Mouse (Mus musculus): ENCODE measurements around the gene Btnl10. TPM values are rescaled to one million over a fixed set of nuclear protein-coding genes. Genes with fewer than 3 reads are reported as not detected.
A peak's percentile ranks its signal among the peaks of the same experiment; 100 is the strongest.

Gene Btnl10
- polyA plus RNA-seq, 1 experiment from 2014 or later: not detected

DNA sequence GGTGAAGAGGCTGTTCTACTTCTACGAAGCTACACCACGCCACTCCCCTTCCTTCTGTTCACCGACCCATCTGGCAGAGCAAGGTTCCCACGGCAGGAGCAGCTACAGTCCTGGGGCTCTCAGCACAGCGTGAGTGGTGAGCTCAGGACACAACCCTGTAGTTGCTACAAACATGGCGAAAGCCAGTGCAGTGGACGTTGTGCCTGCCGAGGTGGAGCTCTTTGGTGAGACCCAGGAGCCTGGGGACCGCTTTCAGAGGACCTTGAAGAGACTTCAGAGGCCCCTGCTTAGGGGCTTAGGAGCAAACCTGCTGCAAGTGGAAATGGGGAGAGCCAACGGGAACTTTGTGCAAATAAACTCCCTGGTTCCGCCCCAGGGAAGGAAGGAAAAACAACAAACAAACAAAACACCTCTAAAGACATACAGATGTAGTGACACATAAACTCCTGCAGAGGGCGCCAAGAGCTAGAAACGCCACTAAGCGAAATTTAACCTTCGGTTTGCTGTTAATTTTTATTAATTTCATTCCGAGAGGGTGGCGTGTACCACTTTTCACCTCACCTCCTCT, 3.2 kb upstream of the Btnl10 start:
- peaks cover 6% of the 10 kb centered on the region; the same call in 1 of the 2 replicates for H3K4me1 ChIP-seq
- 12% methylated on average over 17 of the region's 17 CpGs for WGBS
- H3K27me3 ChIP-seq: no peaks in the 10 kb centered on the region
- H3K9me3 ChIP-seq: no peaks in the 10 kb centered on the region
- no peaks in the 10 kb centered on the region for H3K36me3 ChIP-seq
- ATAC-seq (replicated peaks): 0 out of 2 replicates have a peak, but pooled peaks have one; percentile 16
- H3K4me2 ChIP-seq (replicated peaks): peak overlapping the region; percentile 52
- peak overlapping the region; percentile 30 for H3K4me3 ChIP-seq
- H3K9ac ChIP-seq (replicated peaks): peak overlapping the region; percentile 41
- no peak overlapping the region for H3K27ac ChIP-seq (replicated peaks)

DNA sequence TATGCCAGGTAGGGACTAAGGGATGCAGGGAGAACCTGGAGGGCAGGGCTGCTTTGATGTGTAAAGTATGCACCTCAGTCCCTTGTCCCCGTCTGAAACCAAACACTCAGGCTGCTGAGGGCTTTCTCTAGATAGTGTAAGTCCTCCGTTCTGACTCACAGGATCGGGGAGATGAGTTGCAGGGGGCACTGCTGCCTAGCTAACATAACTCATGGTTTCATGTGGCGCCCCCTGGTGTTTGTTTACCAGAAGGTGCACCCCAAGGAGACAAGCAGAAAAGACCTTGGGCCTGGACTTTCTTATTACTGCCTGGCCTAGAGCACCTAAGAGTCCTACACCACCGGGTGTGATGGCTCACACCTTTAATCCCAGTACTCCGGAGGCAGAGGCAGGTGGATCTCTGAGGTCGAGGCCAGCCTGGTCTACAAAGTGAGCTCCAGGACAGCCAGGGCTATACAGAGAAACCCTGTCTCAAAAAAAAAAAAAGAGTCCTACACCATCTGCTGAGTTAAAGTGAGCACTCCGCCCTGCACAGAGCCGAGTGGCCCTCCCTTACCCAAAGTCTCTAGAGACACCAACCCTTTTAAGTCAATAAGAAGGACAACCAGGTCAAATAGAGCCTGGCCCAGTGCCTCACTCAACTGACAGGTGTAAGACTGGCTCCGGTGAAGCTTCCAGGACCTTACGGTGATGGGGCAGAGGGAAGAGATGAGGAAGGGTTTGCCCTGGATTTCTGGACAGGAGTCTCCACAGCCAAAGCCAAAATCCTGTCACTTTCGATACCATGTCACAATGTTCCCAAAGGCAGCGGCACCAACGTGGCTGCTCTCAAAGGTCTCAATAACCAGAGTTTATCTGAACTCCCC, 596 bp upstream of the Btnl10 start:
- Histone ChIP-seq H3K36me3 (no peaks in the 10 kb centered on the region), H3K27ac (replicated peaks) (no peak overlapping the region), H3K9me3 (no peaks in the 10 kb centered on the region), H3K9ac (replicated peaks) (no peak overlapping the region), H3K27me3 (no peaks in the 10 kb centered on the region), H3K4me3 (no peak overlapping the region), H3K4me2 (replicated peaks) (no peak overlapping the region), H3K4me1 (peaks cover 6% of the 10 kb centered on the region; the same call in 1 of the 2 replicates)
- no peak for ATAC-seq (replicated peaks)
- 57% methylated on average over 14 of the region's 14 CpGs for WGBS

DNA sequence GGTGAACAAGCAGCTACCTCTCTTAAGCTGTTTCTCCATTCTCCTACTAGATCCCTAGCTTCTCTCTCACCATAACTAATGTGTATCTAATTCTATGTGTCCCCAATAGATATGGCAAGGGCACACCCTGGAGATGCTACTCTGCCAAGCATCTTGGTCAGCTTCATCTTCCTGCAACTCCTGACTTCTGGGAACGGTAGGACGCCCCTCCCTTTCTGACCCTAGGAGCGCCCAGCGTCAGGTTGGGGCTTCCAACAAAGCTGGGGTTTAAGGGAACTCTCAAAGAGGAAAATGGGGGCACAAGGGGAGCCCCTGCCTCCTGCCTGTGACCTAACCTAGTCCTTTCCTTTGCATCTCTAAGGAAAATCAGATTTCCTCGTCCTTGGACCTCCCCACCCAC, 1.1 kb downstream of the Btnl10 start:
- no peak overlapping the region for H3K9ac ChIP-seq (replicated peaks)
- peaks cover 6% of the 10 kb centered on the region; the same call in 1 of the 2 replicates for H3K4me1 ChIP-seq
- no peak overlapping the region for H3K4me2 ChIP-seq (replicated peaks)
- H3K9me3 ChIP-seq: no peaks in the 10 kb centered on the region
- H3K27me3 ChIP-seq: no peaks in the 10 kb centered on the region
- no peak for ATAC-seq (replicated peaks)
- H3K4me3 ChIP-seq: no peak overlapping the region
- H3K27ac ChIP-seq (replicated peaks): no peak overlapping the region
- 78% methylated on average over 5 of the region's 5 CpGs for WGBS
- H3K36me3 ChIP-seq: no peaks in the 10 kb centered on the region

DNA sequence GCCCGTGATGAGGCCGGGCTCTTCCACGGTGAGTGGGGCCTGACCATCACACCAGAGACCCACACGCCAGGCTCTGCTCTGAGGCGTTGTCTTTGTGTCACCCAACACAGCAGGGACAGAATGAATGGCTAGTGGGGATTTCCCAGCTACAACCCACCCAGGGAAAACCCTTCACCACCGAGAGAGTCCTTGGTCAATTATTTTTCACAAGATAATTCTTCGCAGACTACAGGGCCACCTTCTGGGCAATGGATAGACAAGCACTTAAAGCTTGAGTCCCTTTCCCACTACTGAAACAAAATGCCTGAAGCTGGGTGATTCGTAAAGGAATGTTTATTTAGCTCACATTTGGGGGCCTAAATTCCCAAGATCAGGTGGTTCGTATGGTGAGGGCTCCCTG, 4.7 kb downstream of the Btnl10 start:
- no peaks in the 10 kb centered on the region for H3K27me3 ChIP-seq
- no peak overlapping the region for H3K4me2 ChIP-seq (replicated peaks)
- H3K9ac ChIP-seq (replicated peaks): no peak overlapping the region
- H3K4me1 ChIP-seq: no peaks in the 10 kb centered on the region
- WGBS: 81% methylated on average over 9 of the region's 9 CpGs
- no peak overlapping the region for H3K4me3 ChIP-seq
- ATAC-seq (replicated peaks): no peak
- H3K27ac ChIP-seq (replicated peaks): no peak overlapping the region
- no peaks in the 10 kb centered on the region for H3K36me3 ChIP-seq
- no peaks in the 10 kb centered on the region for H3K9me3 ChIP-seq

DNA sequence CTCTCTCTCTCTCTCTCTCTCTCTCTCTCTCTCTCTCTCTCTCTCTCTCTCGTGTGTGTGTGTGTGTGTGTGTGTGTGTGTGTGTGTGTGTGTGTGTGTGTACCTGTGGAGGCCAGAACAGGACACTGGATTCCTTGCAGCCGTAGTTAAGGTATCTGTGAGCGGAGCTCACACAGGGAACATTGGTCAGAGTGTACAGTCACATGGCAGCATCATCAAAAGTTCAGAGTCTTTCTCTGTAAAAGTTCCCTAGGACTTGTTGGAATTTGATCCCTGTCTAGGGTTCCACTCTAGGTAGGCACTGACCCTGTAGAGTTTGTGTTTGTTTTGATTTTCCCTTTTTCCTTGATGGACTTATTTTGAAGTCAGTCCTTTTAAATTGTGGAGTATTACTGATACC, 8.9 kb downstream of the Btnl10 start:
- peaks cover 8% of the 10 kb centered on the region for H3K36me3 ChIP-seq
- WGBS: 92% methylated on average over 2 of the region's 3 CpGs
- peaks cover 7% of the 10 kb centered on the region; the same call in 1 of the 2 replicates for H3K4me1 ChIP-seq
- H3K27me3 ChIP-seq: no peaks in the 10 kb centered on the region
- H3K9me3 ChIP-seq: no peaks in the 10 kb centered on the region
- H3K4me2 ChIP-seq (replicated peaks): no peak overlapping the region
- no peak overlapping the region for H3K4me3 ChIP-seq
- H3K9ac ChIP-seq (replicated peaks): no peak overlapping the region
- H3K27ac ChIP-seq (replicated peaks): no peak overlapping the region
- no peak for ATAC-seq (replicated peaks)

DNA sequence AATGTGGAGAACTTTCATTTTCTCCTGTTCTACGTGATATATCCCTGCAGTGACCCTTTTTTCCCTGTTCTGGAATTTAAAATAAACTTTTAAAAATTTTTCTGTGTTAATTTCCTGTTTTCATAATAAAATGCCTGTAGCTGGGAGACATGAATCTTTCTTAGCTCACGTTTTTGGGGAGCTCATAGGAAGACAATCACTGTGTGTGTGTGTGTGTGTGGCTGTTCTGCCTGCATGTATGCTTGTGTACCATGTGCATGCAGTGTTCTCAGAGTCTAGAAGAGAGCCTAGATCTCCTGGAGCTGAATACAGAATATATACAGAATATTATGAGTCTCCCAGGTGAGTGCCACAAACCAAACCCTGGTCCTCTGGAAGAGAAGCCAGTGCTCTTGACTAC, 9.3 kb downstream of the Btnl10 start:
- WGBS: 83% methylated on average over 2 of the region's 2 CpGs
- H3K27ac ChIP-seq (replicated peaks): no peak overlapping the region
- H3K9ac ChIP-seq (replicated peaks): no peak overlapping the region
- no peak overlapping the region for H3K4me3 ChIP-seq
- H3K4me1 ChIP-seq: peaks cover 7% of the 10 kb centered on the region; the same call in 1 of the 2 replicates
- peaks cover 12% of the 10 kb centered on the region for H3K36me3 ChIP-seq
- no peaks in the 10 kb centered on the region for H3K9me3 ChIP-seq
- no peak overlapping the region for H3K4me2 ChIP-seq (replicated peaks)
- no peak for ATAC-seq (replicated peaks)
- no peaks in the 10 kb centered on the region for H3K27me3 ChIP-seq

DNA sequence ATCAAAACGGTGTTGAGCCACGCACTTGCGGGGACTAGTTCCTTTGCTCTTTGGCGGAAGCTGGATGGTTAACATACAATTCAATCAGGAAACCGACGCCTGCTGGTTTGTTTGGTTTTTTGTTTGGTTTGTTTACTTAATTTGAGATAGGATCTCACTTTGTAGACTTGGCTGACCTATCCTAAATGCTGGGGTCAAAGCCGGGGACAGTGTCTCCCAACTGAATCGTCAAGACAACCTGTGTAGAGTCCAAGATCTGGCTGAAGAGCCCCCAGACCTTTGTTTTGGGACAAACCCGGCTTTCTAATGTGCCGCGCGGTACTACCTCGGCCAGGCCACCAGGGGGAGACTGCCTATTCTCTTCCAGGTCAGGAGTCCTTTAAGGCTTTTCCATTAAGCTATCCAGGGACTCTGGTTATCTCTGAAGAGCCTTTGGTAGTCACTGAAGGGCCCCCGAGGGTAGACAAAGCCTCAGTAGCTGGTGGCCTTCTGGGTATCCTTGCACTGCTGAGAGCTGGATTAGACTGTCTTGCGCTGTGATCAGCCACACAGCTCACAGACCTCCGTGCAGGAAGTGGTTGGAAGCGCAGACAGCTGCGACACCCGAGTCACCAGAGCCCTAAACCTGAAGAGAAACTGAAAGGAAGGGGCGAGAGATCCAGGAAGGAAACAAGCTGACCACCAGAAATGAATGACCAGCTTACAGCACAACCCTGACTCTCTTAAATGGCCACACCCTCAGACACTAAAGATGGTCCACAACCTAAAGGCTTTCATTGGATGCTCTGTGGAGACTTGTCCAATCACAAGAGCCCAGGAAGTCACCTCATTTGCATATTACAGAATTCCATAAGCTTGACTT, 10.3 kb downstream of the Btnl10 start:
- peak; percentile 61 for ATAC-seq (replicated peaks)
- WGBS: 33% methylated on average over 20 of the region's 20 CpGs
- Histone ChIP-seq H3K27me3 (no peaks in the 10 kb centered on the region), H3K4me2 (replicated peaks) (peak overlapping the region; percentile 31), H3K9ac (replicated peaks) (no peak overlapping the region), H3K9me3 (no peaks in the 10 kb centered on the region), H3K4me3 (0 out of 2 replicates have a peak overlapping the region, but pooled peaks have one; percentile 7), H3K27ac (replicated peaks) (peak overlapping the region; percentile 55), H3K36me3 (peaks cover 22% of the 10 kb centered on the region), H3K4me1 (peaks cover 7% of the 10 kb centered on the region; the same call in 1 of the 2 replicates)

DNA sequence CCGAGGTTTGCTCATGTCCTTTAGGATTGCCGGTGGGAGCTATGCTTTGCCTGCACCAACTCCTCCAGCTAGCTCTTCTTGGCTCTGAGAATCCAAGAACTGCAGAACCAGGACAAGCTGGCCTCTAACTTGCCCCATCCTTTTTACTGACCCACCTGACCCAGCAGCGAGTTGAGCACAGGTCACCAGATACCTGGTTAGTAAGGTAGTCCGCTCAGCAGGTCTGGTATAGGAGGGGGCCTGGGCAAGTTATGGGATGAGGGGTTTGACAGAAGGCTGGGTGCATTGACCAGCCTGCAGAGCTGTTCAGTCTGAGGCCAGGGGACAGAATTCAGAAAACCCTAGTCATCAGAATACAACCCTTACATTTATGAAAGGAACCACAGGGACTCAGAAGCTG, 11.3 kb downstream of the Btnl10 start:
- H3K9me3 ChIP-seq: no peaks in the 10 kb centered on the region
- no peak overlapping the region for H3K4me3 ChIP-seq
- H3K4me1 ChIP-seq: peaks cover 7% of the 10 kb centered on the region; the same call in 1 of the 2 replicates
- H3K4me2 ChIP-seq (replicated peaks): no peak overlapping the region
- H3K36me3 ChIP-seq: peaks cover 32% of the 10 kb centered on the region
- 73% methylated on average over 4 of the region's 4 CpGs for WGBS
- H3K27ac ChIP-seq (replicated peaks): no peak overlapping the region
- no peak for ATAC-seq (replicated peaks)
- no peak overlapping the region for H3K9ac ChIP-seq (replicated peaks)
- H3K27me3 ChIP-seq: no peaks in the 10 kb centered on the region

DNA sequence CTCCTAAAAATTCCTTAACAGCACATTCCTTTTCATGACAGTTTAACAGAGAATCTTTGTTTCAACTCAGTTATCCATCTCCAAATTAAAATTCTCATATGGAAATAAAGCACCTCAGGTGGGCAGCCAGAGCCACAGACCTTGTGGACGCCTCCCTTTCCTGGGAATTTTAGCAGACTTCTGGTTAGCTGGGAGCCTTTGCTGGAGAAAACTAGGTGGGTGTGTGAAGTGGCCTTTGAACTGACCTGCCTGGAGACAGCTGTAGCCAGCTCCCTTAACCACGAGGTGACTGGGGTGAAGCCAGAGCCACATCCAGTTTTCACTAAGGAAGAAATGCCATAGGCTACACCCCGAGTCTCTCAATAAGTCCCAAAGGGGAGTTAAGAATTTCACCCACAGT, 11.9 kb downstream of the Btnl10 start:
- Histone ChIP-seq H3K4me2 (replicated peaks) (no peak overlapping the region), H3K27ac (replicated peaks) (no peak overlapping the region), H3K9me3 (no peaks in the 10 kb centered on the region), H3K4me1 (peaks cover 7% of the 10 kb centered on the region; the same call in 1 of the 2 replicates), H3K4me3 (no peak overlapping the region), H3K9ac (replicated peaks) (no peak overlapping the region), H3K27me3 (no peaks in the 10 kb centered on the region), H3K36me3 (peaks cover 37% of the 10 kb centered on the region)
- no peak for ATAC-seq (replicated peaks)
- 74% methylated on average over 3 of the region's 3 CpGs for WGBS

DNA sequence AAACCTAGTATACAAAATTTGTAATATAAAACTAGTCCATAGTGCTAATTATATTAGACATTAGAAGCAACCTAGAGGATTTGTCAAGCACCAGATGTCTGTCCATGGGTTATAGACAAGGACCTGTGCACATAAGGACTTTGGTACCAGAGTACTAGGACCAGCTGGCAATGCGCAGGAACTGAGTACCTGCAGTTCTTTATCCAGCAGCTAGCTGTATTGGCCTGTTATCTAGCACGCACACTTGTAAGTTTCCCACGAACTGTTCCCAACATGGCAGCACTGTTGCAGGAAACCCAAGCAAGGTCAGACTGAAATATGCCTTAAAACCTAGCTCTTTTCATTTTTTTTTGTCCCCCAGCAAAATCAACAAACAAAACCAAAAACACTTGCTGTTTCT, 12.5 kb downstream of the Btnl10 start:
- Histone ChIP-seq H3K27me3 (no peaks in the 10 kb centered on the region), H3K4me3 (no peak overlapping the region), H3K4me2 (replicated peaks) (no peak overlapping the region), H3K9ac (replicated peaks) (no peak overlapping the region), H3K4me1 (peaks cover 7% of the 10 kb centered on the region; the same call in 1 of the 2 replicates), H3K27ac (replicated peaks) (no peak overlapping the region), H3K36me3 (peaks cover 41% of the 10 kb centered on the region), H3K9me3 (no peaks in the 10 kb centered on the region)
- 91% methylated on average over 3 of the region's 3 CpGs for WGBS
- no peak for ATAC-seq (replicated peaks)

DNA sequence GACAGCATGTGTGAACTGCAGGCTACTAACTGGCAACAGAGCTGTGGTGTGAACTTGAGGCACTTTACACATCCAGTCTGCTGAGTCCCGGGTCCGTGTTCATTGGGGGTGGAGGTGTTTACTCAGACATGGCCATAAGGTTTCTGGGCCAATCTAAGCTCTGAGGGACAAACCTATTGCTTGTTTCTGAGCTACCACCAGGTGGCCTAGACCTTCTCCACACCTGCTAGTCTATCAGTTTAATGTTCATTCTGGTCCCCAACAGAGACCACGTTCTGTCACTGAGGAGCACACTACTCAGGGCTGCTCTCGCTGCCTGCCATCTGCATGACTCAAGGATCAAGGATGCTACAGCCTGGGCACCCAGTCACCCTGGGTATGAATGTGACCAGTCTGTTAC, 13.9 kb downstream of the Btnl10 start:
- Histone ChIP-seq H3K36me3 (peaks cover 49% of the 10 kb centered on the region), H3K9ac (replicated peaks) (no peak overlapping the region)
- no peak for ATAC-seq (replicated peaks)

More for the DNA sequence above, 13.9 kb downstream of the Btnl10 start:
- Histone ChIP-seq H3K4me1 (peaks cover 18% of the 10 kb centered on the region), H3K4me2 (replicated peaks) (no peak overlapping the region), H3K4me3 (no peak overlapping the region), H3K27me3 (no peaks in the 10 kb centered on the region), H3K27ac (replicated peaks) (no peak overlapping the region), H3K9me3 (no peaks in the 10 kb centered on the region)
- 83% methylated on average over 4 of the region's 4 CpGs for WGBS
